In genomic region chr4:32615034-32615881, GRCm38 (mm10) we compare ENCODE assay signal across 8 mouse cellular contexts. TPM values are rescaled to one million over a fixed set of nuclear protein-coding genes. Genes with fewer than 3 reads are reported as not detected.
DNase-seq lines count a peak whose midpoint lies in the region; ATAC-seq lines count a peak whose summit lies in the region.

Casp8ap2 (plus strand) TSS chr4:32615451.

- peak; percentile 97 for ATAC-seq in megakaryocyte progenitor cell, adult 5-6 weeks (replicated peaks; ENCODE audit: poor library complexity)

- peak; percentile 99 for DNase-seq in adipocyte (ENCODE audit: low spot score)
- peak; percentile 99 for DNase-seq in embryo, embryonic 10 days (ENCODE audit: low spot score)
- DNase-seq in gastrocnemius, postnatal 10 days = peak; percentile 97
- peak; percentile 100 for DNase-seq in induced T-regulatory cell, adult 2 months (ENCODE audit: low read depth)
- DNase-seq in left cerebral cortex, adult 9 months (ENCODE audit: low spot score in 2 of 2) = peak; percentile 99 to 100
- DNase-seq in right cerebral cortex, postnatal 14 days = peak; percentile 96
- peak; percentile 98 to 99 for DNase-seq in urinary bladder, postnatal 36 days (ENCODE audit: low spot score in 2 of 2)

RNA-seq across cellular contexts. Expression of gene Casp8ap2, which starts in this region (rescaled TPM):
- 1 to 10 TPM; 6.8 to 8.3 TPM for total RNA-seq in gastrocnemius, postnatal 10 days (2021)
- total RNA-seq in megakaryocyte progenitor cell, adult 5-6 weeks (2015) = 39.1 and 46.3 TPM in 2 replicates
- 44.9 and 53.8 TPM in 2 replicates for total RNA-seq in megakaryocyte progenitor cell, adult 5-6 weeks (2017)

Comparison
In these comparisons a context has a peak if more than half of its experiments do, and no peak if none do; other contexts are left out.
1. Peak in every context shown above with its lines: DNase-seq and ATAC-seq.
2. RNA of gene Casp8ap2 (total RNA-seq): 39.1 to 53.8 TPM in megakaryocyte progenitor cell, adult 5-6 weeks; 6.8 to 8.3 TPM in gastrocnemius, postnatal 10 days; every median in the first group is over 4 times any median in the second.